Mouse (Mus musculus): ENCODE measurements at regions not wholly inside any gene's neighbourhood (a gene's known extent, or its start where the extent isn't known, plus 50 kb on each side); places are given as distances from the start of the nearest gene placed in this dataset.
"Not testable (repeated sequence)": the region's sequence is repeated elsewhere in the genome, so short reads cannot be mapped to it uniquely, and the experiment has no call there.

DNA sequence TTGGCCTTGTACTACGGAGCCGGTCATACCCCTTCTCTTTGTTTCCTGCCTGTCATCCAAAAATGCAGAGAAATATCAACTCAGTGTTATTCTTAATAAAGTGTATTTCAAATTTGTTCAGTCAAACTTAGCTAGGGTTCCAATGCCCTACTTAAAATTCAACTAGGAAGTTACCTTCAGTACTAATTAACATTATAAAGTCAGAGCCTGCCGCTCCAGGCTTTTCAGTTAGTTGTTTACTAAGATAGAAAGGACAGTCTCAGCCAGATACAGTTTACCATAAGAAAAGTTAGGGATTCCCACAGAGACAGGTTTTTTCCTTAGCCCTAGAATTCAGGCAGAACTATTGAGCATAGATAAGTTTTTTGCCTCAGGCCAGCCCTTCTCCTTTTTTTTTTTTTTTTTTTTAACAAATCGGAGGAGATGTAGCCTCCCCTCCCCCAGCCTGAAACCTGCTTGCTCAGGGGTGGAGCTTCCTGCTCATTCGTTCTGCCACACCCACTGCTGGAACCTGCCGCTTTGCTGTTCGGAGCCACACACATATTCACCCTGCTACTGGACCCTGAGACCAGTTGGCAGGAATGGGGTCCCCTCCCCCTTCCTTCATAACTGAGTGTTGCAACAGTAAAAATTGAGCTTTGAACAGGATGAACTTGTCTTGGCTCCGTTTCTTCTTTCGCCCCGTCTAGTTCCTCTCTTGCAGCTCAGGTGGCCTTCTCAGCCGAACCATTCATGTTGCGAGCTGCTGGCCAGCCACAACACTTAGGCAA, 340.8 kb upstream of the Oprm1 start:
- H3K4me3 ChIP-seq; H3K27me3 ChIP-seq (replicated peaks); H3K9me3 ChIP-seq (replicated peaks); ATAC-seq (ENCODE audit: insufficient number of reproducible peaks, low FRiP score); H3K9ac ChIP-seq; H3K36me3 ChIP-seq; H3K4me1 ChIP-seq (replicated peaks); H3K27ac ChIP-seq (ENCODE audit: poor library complexity, severe bottlenecking): not testable (repeated sequence)
- WGBS, result 66% methylated on average over 12 of the region's 12 CpGs
- peak overlapping the region; percentile 26; the same call in 1 of the 2 replicates for H3K4me2 ChIP-seq

DNA sequence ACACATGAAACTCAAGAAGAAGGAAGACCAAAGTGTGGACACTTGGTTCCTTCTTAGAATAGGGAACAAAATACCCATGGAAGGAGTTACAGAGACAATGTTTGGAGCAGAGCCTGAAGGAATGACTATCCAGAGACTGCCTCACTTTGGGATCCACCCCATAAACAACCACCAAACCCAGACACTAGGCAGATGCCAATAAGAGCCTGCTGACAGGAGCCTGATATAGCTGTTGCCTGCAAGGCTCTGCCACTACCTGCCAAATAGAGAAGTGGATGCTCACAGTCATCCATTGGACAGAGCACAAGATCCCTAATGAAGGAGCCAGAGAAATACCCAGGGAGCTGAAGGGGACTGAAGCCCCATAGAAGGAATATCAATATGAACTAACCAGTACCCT, 340.1 kb upstream of the Oprm1 start:
- H3K4me3 ChIP-seq; H3K36me3 ChIP-seq; ATAC-seq (ENCODE audit: insufficient number of reproducible peaks, low FRiP score); H3K27me3 ChIP-seq (replicated peaks); H3K4me2 ChIP-seq; H3K9me3 ChIP-seq (replicated peaks); H3K27ac ChIP-seq (ENCODE audit: poor library complexity, severe bottlenecking); H3K4me1 ChIP-seq (replicated peaks); H3K9ac ChIP-seq: not testable (repeated sequence)

- Histone ChIP-seq H3K9me3 (replicated peaks) (no peaks in the 10 kb centered on the region), H3K27ac (ENCODE audit: poor library complexity, severe bottlenecking) (no peak overlapping the region), H3K36me3 (no peaks in the 10 kb centered on the region), H3K27me3 (replicated peaks) (no peaks in the 10 kb centered on the region), H3K4me3 (no peak overlapping the region), H3K9ac (no peak overlapping the region), H3K4me1 (replicated peaks) (no peaks in the 10 kb centered on the region), H3K4me2 (no peak overlapping the region)
- 76% methylated on average over 3 of the region's 3 CpGs for WGBS
- ATAC-seq (ENCODE audit: insufficient number of reproducible peaks, low FRiP score), result no peak
Observed at GRCm38 (mm10) chr10:6465824-6466223, 292.5 kb upstream of the Oprm1 start.

DNA sequence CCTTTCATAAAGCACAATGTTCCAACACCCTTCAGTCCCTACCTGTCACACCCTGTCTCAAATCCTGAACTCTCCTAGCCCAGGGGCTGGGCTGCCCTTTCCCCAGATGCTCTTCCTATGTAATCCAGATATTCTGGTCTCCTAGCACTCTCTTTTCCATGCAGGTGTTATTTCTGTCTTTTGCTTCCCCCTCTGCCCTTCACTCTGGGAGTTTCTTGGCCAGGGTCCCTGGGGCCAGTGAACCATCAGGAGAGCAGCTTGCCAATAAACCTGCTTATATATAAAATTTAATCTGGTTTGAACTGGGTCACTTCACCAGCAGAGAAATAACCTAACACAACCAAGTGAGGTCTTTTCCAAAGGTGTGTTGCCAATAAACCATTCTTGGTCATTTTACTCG, 278.0 kb upstream of the Oprm1 start:
- H3K9me3 ChIP-seq (replicated peaks), result no peaks in the 10 kb centered on the region
- WGBS, result 69% methylated on average over 1 of the region's 1 CpGs
- no peak overlapping the region for H3K9ac ChIP-seq
- no peak for ATAC-seq (ENCODE audit: insufficient number of reproducible peaks, low FRiP score)
- no peaks in the 10 kb centered on the region for H3K36me3 ChIP-seq
- H3K27ac ChIP-seq (ENCODE audit: poor library complexity, severe bottlenecking), result no peak overlapping the region
- H3K4me3 ChIP-seq, result no peak overlapping the region
- H3K4me2 ChIP-seq, result no peak overlapping the region
- no peaks in the 10 kb centered on the region for H3K27me3 ChIP-seq (replicated peaks)
- H3K4me1 ChIP-seq (replicated peaks), result no peaks in the 10 kb centered on the region

DNA sequence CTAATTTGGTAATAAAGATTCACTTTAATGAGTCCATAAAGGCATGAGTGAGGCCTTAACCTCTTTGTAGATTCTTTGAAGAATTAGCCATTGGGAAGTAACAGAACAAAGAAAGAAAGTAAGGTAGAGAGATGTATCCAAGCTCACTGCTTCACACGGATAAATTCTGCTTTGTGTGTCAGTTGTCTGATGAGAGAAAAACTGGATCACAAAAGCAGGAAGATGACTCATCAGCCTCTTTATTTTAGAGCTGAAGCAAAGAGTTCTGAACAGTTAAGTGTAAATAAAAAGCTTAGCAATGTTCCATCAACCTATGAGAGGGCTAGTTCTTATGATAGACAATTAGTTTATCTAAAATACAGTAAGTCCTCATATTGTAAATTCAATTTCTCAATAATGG, 269.7 kb upstream of the Oprm1 start:
- no peak overlapping the region for H3K4me3 ChIP-seq
- no peaks in the 10 kb centered on the region for H3K36me3 ChIP-seq
- no peaks in the 10 kb centered on the region for H3K27me3 ChIP-seq (replicated peaks)
- H3K9me3 ChIP-seq (replicated peaks), result no peaks in the 10 kb centered on the region
- H3K4me2 ChIP-seq, result no peak overlapping the region
- no peak overlapping the region for H3K9ac ChIP-seq
- WGBS, result 60% methylated on average over 1 of the region's 1 CpGs
- no peak for ATAC-seq (ENCODE audit: insufficient number of reproducible peaks, low FRiP score)
- H3K27ac ChIP-seq (ENCODE audit: poor library complexity, severe bottlenecking), result no peak overlapping the region
- H3K4me1 ChIP-seq (replicated peaks), result no peaks in the 10 kb centered on the region

GRCm38 (mm10) chr10:6492694-6493093, 265.6 kb upstream of the Oprm1 start:
- no peak for ATAC-seq (ENCODE audit: insufficient number of reproducible peaks, low FRiP score)
- Histone ChIP-seq H3K27me3 (replicated peaks) (no peaks in the 10 kb centered on the region), H3K9me3 (replicated peaks) (no peaks in the 10 kb centered on the region), H3K4me2 (no peak overlapping the region), H3K4me3 (no peak overlapping the region), H3K9ac (no peak overlapping the region), H3K36me3 (no peaks in the 10 kb centered on the region), H3K4me1 (replicated peaks) (no peaks in the 10 kb centered on the region), H3K27ac (ENCODE audit: poor library complexity, severe bottlenecking) (no peak overlapping the region)
- 81% methylated on average over 4 of the region's 4 CpGs for WGBS

DNA sequence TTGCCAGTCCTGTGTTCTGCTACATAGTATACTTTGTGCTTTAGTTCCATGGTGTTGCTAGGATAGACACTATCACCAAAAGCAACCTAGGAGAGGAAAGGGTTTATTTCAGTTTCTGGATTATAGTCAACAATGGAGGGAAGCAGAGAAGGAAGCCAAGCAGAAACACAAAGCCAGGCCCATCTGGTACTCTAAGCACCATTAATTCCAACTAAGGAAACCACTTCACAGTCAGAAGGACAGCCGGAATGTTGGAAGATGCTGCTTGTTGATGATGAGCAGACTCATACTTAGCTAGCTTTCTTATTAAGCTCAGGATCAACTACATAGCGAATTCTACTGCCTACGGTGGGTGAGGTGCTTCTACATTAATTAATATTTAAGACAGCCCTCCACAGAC, 263.2 kb upstream of the Oprm1 start:
- H3K4me3 ChIP-seq, result no peak overlapping the region
- WGBS, result 78% methylated on average over 3 of the region's 3 CpGs
- H3K9ac ChIP-seq, result no peak overlapping the region
- no peaks in the 10 kb centered on the region for H3K4me1 ChIP-seq (replicated peaks)
- no peaks in the 10 kb centered on the region for H3K27me3 ChIP-seq (replicated peaks)
- H3K36me3 ChIP-seq, result no peaks in the 10 kb centered on the region
- no peaks in the 10 kb centered on the region for H3K9me3 ChIP-seq (replicated peaks)
- no peak overlapping the region for H3K27ac ChIP-seq (ENCODE audit: poor library complexity, severe bottlenecking)
- ATAC-seq (ENCODE audit: insufficient number of reproducible peaks, low FRiP score), result no peak
- H3K4me2 ChIP-seq, result no peak overlapping the region

DNA sequence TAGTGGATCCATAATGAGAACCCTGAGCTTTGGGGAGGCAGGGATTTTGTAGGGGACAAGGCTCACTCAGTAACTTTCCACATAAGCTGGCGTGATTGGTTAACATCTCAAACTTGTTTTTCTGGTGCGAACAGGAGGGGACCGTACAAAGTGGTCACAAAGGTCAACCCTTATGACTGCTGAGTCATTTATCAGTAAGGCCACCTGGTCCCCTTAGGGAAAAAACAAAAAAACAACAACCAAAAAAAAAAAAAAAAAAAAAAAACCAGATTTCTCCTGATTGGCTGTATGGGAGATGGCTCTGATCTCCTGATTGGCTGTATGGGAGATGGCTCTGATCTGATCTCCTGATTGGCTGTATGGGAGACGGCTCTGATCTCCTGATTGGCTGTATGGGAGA, 244.0 kb upstream of the Oprm1 start:
- Histone ChIP-seq H3K9ac (no peak overlapping the region), H3K36me3 (no peaks in the 10 kb centered on the region), H3K4me1 (replicated peaks) (no peaks in the 10 kb centered on the region), H3K4me3 (no peak overlapping the region), H3K27me3 (replicated peaks) (no peaks in the 10 kb centered on the region), H3K9me3 (replicated peaks) (no peaks in the 10 kb centered on the region), H3K4me2 (no peak overlapping the region), H3K27ac (ENCODE audit: poor library complexity, severe bottlenecking) (no peak overlapping the region)
- no peak for ATAC-seq (ENCODE audit: insufficient number of reproducible peaks, low FRiP score)
- WGBS, result 83% methylated on average over 4 of the region's 4 CpGs

DNA sequence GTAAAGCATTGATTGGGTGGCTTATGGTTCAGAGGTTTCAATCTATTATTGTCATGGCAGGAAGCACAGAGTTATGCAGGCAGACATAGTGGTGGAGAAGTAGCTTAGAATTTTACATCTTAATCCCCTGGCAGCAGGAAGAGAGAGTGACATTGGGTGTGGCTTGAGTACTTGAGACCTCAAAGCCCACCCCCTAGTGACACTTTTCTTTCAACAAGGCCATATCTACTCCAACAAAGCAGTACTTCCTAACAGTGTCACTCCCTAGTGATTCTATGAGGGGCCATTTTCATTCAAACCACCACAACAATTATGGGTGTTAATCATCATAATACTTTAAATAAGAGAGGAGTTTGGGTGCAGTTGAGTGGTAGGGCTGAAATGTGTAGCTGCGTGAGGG, 195.8 kb upstream of the Oprm1 start:
- Histone ChIP-seq H3K4me3 (no peak overlapping the region), H3K27me3 (replicated peaks) (no peaks in the 10 kb centered on the region), H3K27ac (ENCODE audit: poor library complexity, severe bottlenecking) (no peak overlapping the region), H3K36me3 (no peaks in the 10 kb centered on the region), H3K9ac (no peak overlapping the region), H3K9me3 (replicated peaks) (peaks cover 7% of the 10 kb centered on the region; the same call in 1 of the 2 replicates), H3K4me2 (no peak overlapping the region), H3K4me1 (replicated peaks) (no peaks in the 10 kb centered on the region)
- 84% methylated on average over 1 of the region's 1 CpGs for WGBS
- no peak for ATAC-seq (ENCODE audit: insufficient number of reproducible peaks, low FRiP score)

GRCm38 (mm10) chr10:6578616-6579015, 179.7 kb upstream of the Oprm1 start:
- Histone ChIP-seq H3K27ac (ENCODE audit: poor library complexity, severe bottlenecking) (no peak overlapping the region), H3K27me3 (replicated peaks) (no peaks in the 10 kb centered on the region), H3K9me3 (replicated peaks) (no peaks in the 10 kb centered on the region), H3K4me1 (replicated peaks) (no peaks in the 10 kb centered on the region), H3K9ac (no peak overlapping the region), H3K4me2 (no peak overlapping the region), H3K4me3 (no peak overlapping the region), H3K36me3 (no peaks in the 10 kb centered on the region)
- ATAC-seq (ENCODE audit: insufficient number of reproducible peaks, low FRiP score), result no peak

DNA sequence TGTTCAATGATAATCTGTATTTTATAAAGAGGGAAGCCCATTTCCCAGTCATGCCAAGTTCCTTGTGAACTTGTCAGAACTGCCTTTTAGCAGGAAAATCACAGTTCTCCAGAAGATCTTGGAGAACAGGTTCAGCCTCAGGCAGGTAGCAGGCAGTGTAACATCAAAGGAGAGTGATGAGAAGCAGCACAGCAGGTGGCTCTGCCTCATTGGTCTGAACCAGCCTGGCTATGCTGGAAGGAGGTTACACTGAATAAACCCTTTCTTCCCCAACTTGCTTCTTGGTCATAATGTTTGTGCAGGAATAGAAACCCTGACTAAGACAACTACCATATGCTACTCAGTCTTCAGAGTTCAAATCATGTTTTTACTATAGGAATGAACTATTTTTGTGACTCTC, 172.5 kb upstream of the Oprm1 start:
- H3K27ac ChIP-seq (ENCODE audit: poor library complexity, severe bottlenecking); H3K4me1 ChIP-seq (replicated peaks); H3K4me2 ChIP-seq; H3K9ac ChIP-seq; H3K36me3 ChIP-seq; ATAC-seq (ENCODE audit: insufficient number of reproducible peaks, low FRiP score); H3K4me3 ChIP-seq; H3K9me3 ChIP-seq (replicated peaks); H3K27me3 ChIP-seq (replicated peaks): not testable (repeated sequence)

- 78% methylated on average over 6 of the region's 6 CpGs for WGBS
Observed at GRCm38 (mm10) chr10:6590211-6590610, 168.1 kb upstream of the Oprm1 start.

More at GRCm38 (mm10) chr10:6590211-6590610, 168.1 kb upstream of the Oprm1 start:
- no peak for ATAC-seq (ENCODE audit: insufficient number of reproducible peaks, low FRiP score)
- H3K4me1 ChIP-seq (replicated peaks), result no peaks in the 10 kb centered on the region
- no peaks in the 10 kb centered on the region for H3K36me3 ChIP-seq
- H3K9ac ChIP-seq, result no peak overlapping the region
- H3K27me3 ChIP-seq (replicated peaks), result no peaks in the 10 kb centered on the region
- 0 out of 2 replicates have a peak, but pooled peaks cover 3% of the 10 kb centered on the region for H3K9me3 ChIP-seq (replicated peaks)
- H3K4me3 ChIP-seq, result no peak overlapping the region
- H3K4me2 ChIP-seq, result no peak overlapping the region
- H3K27ac ChIP-seq (ENCODE audit: poor library complexity, severe bottlenecking), result no peak overlapping the region

Data from heart, embryonic 12.5 days (tissue).